Mouse (Mus musculus) myocyte (in vitro differentiated cells): ENCODE measurements around the gene Atl1. TPM values are rescaled to one million over a fixed set of nuclear protein-coding genes. Genes with fewer than 3 reads are reported as not detected.
A peak's percentile ranks its signal among the peaks of the same experiment; 100 is the strongest.

Source experiments
- H3K27me3 ChIP-seq: one replicate; pipeline ENCODE4 v1.6.1; 2011; ENCODE audit not compliant: control insufficient read depth, insufficient read depth, insufficient read length
- H3K36me3 ChIP-seq: one replicate; pipeline ENCODE4 v1.6.1; 2011; ENCODE audit not compliant: control insufficient read depth, insufficient read depth
- H3K4me2 ChIP-seq: one replicate; pipeline ENCODE4 v1.6.1; 2011; ENCODE audit warnings: low read depth, control low read depth
- H3K4me3 ChIP-seq: one replicate; pipeline ENCODE4 v1.5.1; 2011; ENCODE audit warnings: mild to moderate bottlenecking, control low read depth, moderate library complexity
- H3K79me2 ChIP-seq: one replicate; pipeline ENCODE4 v1.6.1; 2011; ENCODE audit not compliant: control insufficient read depth, insufficient read depth
- H3ac ChIP-seq: one replicate; pipeline ENCODE4 v1.6.1; 2011; ENCODE audit not compliant: control insufficient read depth, insufficient read length
- CEBPB ChIP-seq: IDR thresholded peaks from 2 replicates; pipeline ENCODE4 v1.6.1; 2011; ENCODE audit warnings: mild to moderate bottlenecking, moderate library complexity; ENCODE audit not compliant: poor library complexity, insufficient read depth, severe bottlenecking
- E2F4 ChIP-seq: IDR thresholded peaks from one replicate; pipeline ENCODE4 v1.6.1; 2011; ENCODE audit warnings: mild to moderate bottlenecking, control low read depth, moderate library complexity; ENCODE audit not compliant: insufficient read depth
- MAX ChIP-seq: IDR thresholded peaks from one replicate; pipeline ENCODE4 v1.6.1; 2011; ENCODE audit warnings: low read depth, mild to moderate bottlenecking, control low read depth
- MYOD1 ChIP-seq, 3 experiments: IDR thresholded peaks; one replicate each; pipeline ENCODE4 v1.6.1; 2011; ENCODE audit warnings: control low read depth in 2 of 3, low read depth in 2 of 3, mild to moderate bottlenecking in 2 of 3, moderate library complexity in 1 of 3; ENCODE audit not compliant: insufficient read length in 2 of 3, control insufficient read depth in 1 of 3
- MYOG ChIP-seq, 3 experiments: IDR thresholded peaks; one replicate each; pipeline ENCODE4 v1.6.1; 2011; ENCODE audit warnings: control low read depth in 2 of 3, low read depth in 2 of 3, mild to moderate bottlenecking in 2 of 3; ENCODE audit not compliant: insufficient read length in 2 of 3, control insufficient read depth in 1 of 3, insufficient read depth in 1 of 3
- POLR2A ChIP-seq: IDR thresholded peaks from one replicate; pipeline ENCODE4 v1.6.1; 2011; ENCODE audit warnings: low read depth, mild to moderate bottlenecking, control low read depth, moderate library complexity; ENCODE audit not compliant: insufficient read length
- POLR2AphosphoS2 ChIP-seq: IDR thresholded peaks from one replicate; pipeline ENCODE4 v1.6.1; 2011; ENCODE audit warnings: low read depth, control low read depth; ENCODE audit not compliant: insufficient read length
- REST ChIP-seq: IDR thresholded peaks from one replicate; pipeline ENCODE4 v1.6.1; 2011; ENCODE audit warnings: mild to moderate bottlenecking, control low read depth, moderate library complexity; ENCODE audit not compliant: insufficient read depth, insufficient read length
- SRF ChIP-seq: IDR thresholded peaks from one replicate; pipeline ENCODE4 v1.6.1; 2011; ENCODE audit warnings: low read depth; ENCODE audit not compliant: control insufficient read depth, insufficient read length
- TCF12 ChIP-seq: IDR thresholded peaks from one replicate; pipeline ENCODE4 v1.6.1; 2011; ENCODE audit warnings: mild to moderate bottlenecking, control low read depth; ENCODE audit not compliant: poor library complexity, insufficient read depth, severe bottlenecking
- TCF3 ChIP-seq: IDR thresholded peaks from one replicate; pipeline ENCODE4 v1.6.1; 2011; ENCODE audit warnings: low read depth, control low read depth; ENCODE audit not compliant: insufficient read length
- USF1 ChIP-seq: IDR thresholded peaks from one replicate; pipeline ENCODE4 v1.6.1; 2011; ENCODE audit warnings: low read depth, mild to moderate bottlenecking, control low read depth, moderate library complexity
- polyA plus RNA-seq: library from polyadenylated mRNA; unstranded; fragments of >200 nt; fragmentation: generic; extraction: Trizol; gene quantifications from one replicate; pipeline ENCODE4 v1.2.1, GENCODE M21; 2012; ENCODE audit warnings: missing spikeins

Gene Atl1
- polyA plus RNA-seq, 1 experiment: 0.36 TPM

- H3K27me3 ChIP-seq: no peaks in the 10 kb centered on the region
- TF ChIP-seq MYOD1 (IDR thresholded peaks at IDR 0.05; ENCODE audit: control insufficient read depth in 1 of 3, insufficient read length in 2 of 3, low read depth in 2 of 3) (no peak), TCF3 (no peak), POLR2A (no peak), POLR2AphosphoS2 (no peak), REST (no peak), MAX (no peak), MYOG (IDR thresholded peaks at IDR 0.05; ENCODE audit: control insufficient read depth in 1 of 3, insufficient read depth in 1 of 3, insufficient read length in 2 of 3, low read depth in 2 of 3) (no peak), E2F4 (no peak), USF1 (no peak), TCF12 (no peak), CEBPB (no peak), SRF (no peak)
- H3ac ChIP-seq: no peak overlapping the region
- H3K4me2 ChIP-seq: no peak overlapping the region
- peaks cover 58% of the 10 kb centered on the region for H3K36me3 ChIP-seq
- no peak overlapping the region for H3K4me3 ChIP-seq
- H3K79me2 ChIP-seq: peaks cover 15% of the 10 kb centered on the region
Measured at GRCm38 (mm10) chr12:69966071-69966470, 73.7 kb downstream of the Atl1 start.

- no peak overlapping the region for H3K4me2 ChIP-seq
- H3K27me3 ChIP-seq: no peaks in the 10 kb centered on the region
- no peak overlapping the region for H3ac ChIP-seq
- peak in 1 of 3 experiments; percentile 15 for TF ChIP-seq MYOD1 (IDR thresholded peaks at IDR 0.05; ENCODE audit: control insufficient read depth in 1 of 3, insufficient read length in 2 of 3, low read depth in 2 of 3)
- TF ChIP-seq REST: no peak
- TF ChIP-seq TCF3: no peak
- TF ChIP-seq SRF: no peak
- H3K36me3 ChIP-seq: peaks cover 50% of the 10 kb centered on the region
- H3K4me3 ChIP-seq: no peak overlapping the region
- peaks cover 25% of the 10 kb centered on the region for H3K79me2 ChIP-seq
Measured at GRCm38 (mm10) chr12:69967112-69967511, 74.7 kb downstream of the Atl1 start.

DNA sequence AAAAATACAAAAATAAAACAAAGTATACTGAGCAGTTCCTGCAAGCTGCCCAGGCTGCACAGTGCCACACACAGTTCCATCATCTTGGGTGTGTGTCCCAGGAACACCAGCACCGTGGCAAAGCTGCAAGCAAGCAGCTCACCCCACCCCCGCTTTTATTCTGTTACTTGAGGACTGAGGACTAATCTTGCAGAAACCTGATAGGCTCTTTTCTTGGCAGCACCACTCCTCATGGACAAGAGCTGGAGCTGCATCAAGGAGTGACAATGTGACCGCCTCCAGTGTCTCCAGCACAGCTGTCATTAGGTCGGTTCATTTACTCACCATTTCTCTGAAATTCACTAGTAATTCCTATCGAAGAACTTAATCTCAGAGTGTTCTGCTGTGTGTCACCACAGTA, 75.7 kb downstream of the Atl1 start:
- Histone ChIP-seq H3K4me2 (peak overlapping the region; percentile 7), H3ac (no peak overlapping the region), H3K79me2 (peaks cover 33% of the 10 kb centered on the region), H3K36me3 (peaks cover 51% of the 10 kb centered on the region), H3K27me3 (no peaks in the 10 kb centered on the region), H3K4me3 (no peak overlapping the region)
- TF ChIP-seq TCF3 (no peak), REST (no peak), POLR2A (no peak), MYOD1 (IDR thresholded peaks at IDR 0.05; ENCODE audit: control insufficient read depth in 1 of 3, insufficient read length in 2 of 3, low read depth in 2 of 3) (peak; percentile 15 to 60 (median 41)), SRF (no peak), E2F4 (no peak), USF1 (no peak), POLR2AphosphoS2 (no peak), TCF12 (no peak), CEBPB (no peak), MYOG (IDR thresholded peaks at IDR 0.05; ENCODE audit: control insufficient read depth in 1 of 3, insufficient read depth in 1 of 3, insufficient read length in 2 of 3, low read depth in 2 of 3) (peak in 2 of 3 experiments; percentile 52 to 75), MAX (no peak)

DNA sequence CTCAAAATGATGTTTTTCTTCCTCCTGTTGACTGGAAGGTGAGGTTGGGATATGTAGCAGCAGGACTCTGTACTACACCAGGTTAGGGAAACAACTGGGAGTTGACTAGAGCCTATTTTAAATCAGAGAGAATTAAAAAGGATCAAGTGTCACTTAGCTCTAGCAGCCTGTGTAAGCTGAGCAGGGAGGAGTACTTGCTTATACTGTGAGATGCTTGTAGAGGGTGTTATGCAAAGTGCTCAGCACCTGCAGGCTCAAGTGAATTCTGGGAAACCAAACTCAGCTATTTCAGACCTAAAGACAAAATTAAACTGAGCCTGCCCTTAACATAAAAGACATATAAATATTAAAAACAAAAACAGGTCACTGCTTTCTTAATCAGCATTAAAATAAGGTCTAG, 81.3 kb downstream of the Atl1 start:
- TF ChIP-seq REST (no peak), E2F4 (no peak), MYOG (IDR thresholded peaks at IDR 0.05; ENCODE audit: control insufficient read depth in 1 of 3, insufficient read depth in 1 of 3, insufficient read length in 2 of 3, low read depth in 2 of 3) (no peak), MAX (no peak), POLR2A (no peak), CEBPB (no peak), SRF (no peak), TCF12 (no peak), TCF3 (no peak), POLR2AphosphoS2 (no peak), MYOD1 (IDR thresholded peaks at IDR 0.05; ENCODE audit: control insufficient read depth in 1 of 3, insufficient read length in 2 of 3, low read depth in 2 of 3) (no peak), USF1 (no peak)
- peaks cover 45% of the 10 kb centered on the region for H3K36me3 ChIP-seq
- H3K79me2 ChIP-seq: peaks cover 88% of the 10 kb centered on the region
- H3K4me3 ChIP-seq: no peak overlapping the region
- H3ac ChIP-seq: no peak overlapping the region
- peak overlapping the region; percentile 22 for H3K4me2 ChIP-seq
- no peaks in the 10 kb centered on the region for H3K27me3 ChIP-seq

DNA sequence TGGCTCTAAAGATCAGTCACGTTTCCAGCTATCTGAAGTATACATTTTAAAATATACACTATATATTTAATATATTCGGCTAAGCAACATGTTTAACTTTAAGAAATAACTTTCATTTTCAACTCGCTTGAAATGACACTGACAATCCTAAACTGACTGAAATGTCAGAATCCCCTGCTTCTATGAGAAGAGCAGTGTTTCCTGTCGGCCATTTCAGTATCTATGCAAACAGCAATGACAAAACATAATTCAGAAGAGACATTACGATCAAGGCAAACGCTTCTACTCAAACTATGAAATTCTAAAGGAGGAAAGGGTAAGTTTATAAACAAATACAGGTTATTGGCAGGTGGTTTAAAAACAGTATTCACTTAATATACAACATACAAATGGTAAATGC, 84.3 kb downstream of the Atl1 start:
- H3K36me3 ChIP-seq: peaks cover 42% of the 10 kb centered on the region
- TF ChIP-seq REST (no peak), POLR2AphosphoS2 (no peak), SRF (no peak)
- H3ac ChIP-seq: no peak overlapping the region
- peak overlapping the region; percentile 52 for H3K4me2 ChIP-seq
- H3K79me2 ChIP-seq: peaks cover 98% of the 10 kb centered on the region
- no peak overlapping the region for H3K4me3 ChIP-seq
- H3K27me3 ChIP-seq: no peaks in the 10 kb centered on the region
